In the genomic region with DNA sequence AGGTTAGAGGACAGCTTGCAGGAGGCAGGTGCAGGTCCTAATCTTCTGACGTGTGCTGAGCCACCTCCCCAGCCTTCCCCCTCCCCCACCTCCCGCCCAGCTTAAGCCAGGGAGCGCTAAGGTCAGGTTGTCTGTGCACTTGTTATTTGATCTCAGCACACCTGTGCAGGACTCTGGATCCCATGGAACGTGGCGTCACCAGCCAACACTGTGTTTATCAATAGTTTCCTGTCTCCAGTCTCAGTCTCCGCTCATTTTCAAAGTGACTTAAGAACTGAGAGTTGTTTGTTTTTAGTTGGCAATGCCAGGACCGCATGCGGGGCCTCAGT, we compare ENCODE assay signal across 18 mouse cellular contexts. TPM values are rescaled to one million over a fixed set of nuclear protein-coding genes. Genes with fewer than 3 reads are reported as not detected.
A peak's percentile ranks its signal among the peaks of the same experiment; 100 is the strongest.
DNase-seq lines count a peak whose midpoint lies in the region; ATAC-seq and TF ChIP-seq lines count a peak whose summit lies in the region.
"Had no signal": no experiment of that assay in that cellular context is flagged by ENCODE, and none has a peak within 500 bp of the region (broad histone marks: within the 10 kb centered on the region; RNA-seq: fewer than 3 reads in every experiment).

No protein-coding gene starts in this region.

- H3K27ac ChIP-seq in kidney, adult 2 months (ENCODE audit: insufficient read depth, low read depth, low read length) = peak overlapping the region; percentile 41; the same call in 1 of the 2 replicates
- no peak overlapping the region for H3K27ac ChIP-seq in liver, embryonic 15.5 days (replicated peaks)
- H3K27ac ChIP-seq: heart, embryonic 10.5 days; neural tube, embryonic 13.5 days had no signal

- no peaks in the 10 kb centered on the region for H3K9me3 ChIP-seq in liver, embryonic 15.5 days (replicated peaks)
- H3K9me3 ChIP-seq: heart, embryonic 10.5 days; neural tube, embryonic 13.5 days had no signal

- no peak for TF ChIP-seq POLR2A in kidney, adult 2 months (IDR thresholded peaks at IDR 0.05; ENCODE audit: low read depth, low read length)

- no peak for DNase-seq in kidney, adult 2 months
- no peak for DNase-seq in kidney, adult 9 months
- peak; percentile 62 for DNase-seq in retina, adult 2 months (ENCODE audit: low read depth, low spot score)
- DNase-seq in retina, postnatal 1 day = no peak
- no peak for DNase-seq in right cerebral cortex, postnatal 14 days
- no peak for DNase-seq in cerebellum, postnatal 10 days
- no peak for DNase-seq in left cerebral cortex, adult 11 months (ENCODE audit: low spot score)
- DNase-seq: cerebellum, adult 11 months; gastrocnemius, postnatal 14 days; heart, postnatal 36 days; layer of hippocampus, postnatal 36 days; left cerebral cortex, postnatal 4 days had no signal

- no peak overlapping the region for H3K4me2 ChIP-seq in liver, embryonic 15.5 days
- H3K4me2 ChIP-seq: neural tube, embryonic 13.5 days had no signal

- H3K9ac ChIP-seq in liver, embryonic 15.5 days = no peak overlapping the region
- H3K9ac ChIP-seq: neural tube, embryonic 13.5 days had no signal

- no peak for TF ChIP-seq CTCF in kidney, adult 2 months (conservative IDR thresholded peaks at IDR 0.05; ENCODE audit: insufficient read depth, insufficient read length, low read depth, low read length)

- no peak overlapping the region for H3K4me3 ChIP-seq in kidney, adult 2 months (ENCODE audit: insufficient read depth, low read depth, low read length)
- no peak overlapping the region for H3K4me3 ChIP-seq in liver, embryonic 15.5 days (replicated peaks)
- H3K4me3 ChIP-seq: erythroblast, embryonic 14.5 days; heart, embryonic 10.5 days; neural tube, embryonic 13.5 days had no signal

- peaks cover 27% of the 10 kb centered on the region for H3K4me1 ChIP-seq in kidney, adult 2 months (ENCODE audit: control insufficient read depth, insufficient read depth, low read length)
- peaks cover 56% of the 10 kb centered on the region for H3K4me1 ChIP-seq in liver, embryonic 15.5 days (replicated peaks)

- 40% methylated on average over 8 of the region's 8 CpGs for WGBS in kidney, adult 2 months
- WGBS in liver, embryonic 15.5 days (ENCODE audit: insufficient replicate concordance) = 45% methylated on average over 8 of the region's 8 CpGs

- no peaks in the 10 kb centered on the region for H3K27me3 ChIP-seq in kidney, adult 2 months (replicated peaks; ENCODE audit: control insufficient read depth, insufficient read depth, low read length)
- H3K27me3 ChIP-seq in liver, embryonic 15.5 days = no peaks in the 10 kb centered on the region
- H3K27me3 ChIP-seq: neural tube, embryonic 13.5 days had no signal

- H3K36me3 ChIP-seq in kidney, adult 2 months (ENCODE audit: control insufficient read depth, insufficient read depth, low read length) = no peaks in the 10 kb centered on the region
- no peaks in the 10 kb centered on the region for H3K36me3 ChIP-seq in liver, embryonic 15.5 days (replicated peaks)
- H3K36me3 ChIP-seq: heart, embryonic 10.5 days; neural tube, embryonic 13.5 days had no signal

- peak; percentile 33; the same call in 1 of the 2 replicates for ATAC-seq in liver, embryonic 15.5 days (ENCODE audit: insufficient read depth)
- ATAC-seq: forebrain, embryonic 16.5 days; lung, postnatal 0 days had no signal

RNA-seq across cellular contexts. Expression of a gene that starts 19.9 kb away (rescaled TPM):
- 16.8 and 18.3 TPM in 2 replicates for polyA plus RNA-seq in kidney, adult 2 months (2012; rRNA removed)
- 10.6 and 11.6 TPM in 2 replicates for polyA plus RNA-seq in liver, embryonic 15.5 days (2015; fragmentation: Nextera tagmentation; extraction: Ambion mirVana)

RNA-seq across cellular contexts. Expression of a gene that starts 56.1 kb away (rescaled TPM):
- polyA plus RNA-seq in kidney, adult 2 months (2012; rRNA removed) = 34.2 and 37.5 TPM in 2 replicates
- polyA plus RNA-seq in liver, embryonic 15.5 days (2015; fragmentation: Nextera tagmentation; extraction: Ambion mirVana) = 6.6 and 6.8 TPM in 2 replicates
